Mouse (Mus musculus): ENCODE data around the gene Ramp1.

GRCm38 (mm10) chr1:91231896-91232295, 52.3 kb downstream of the Ramp1 start:
- TF ChIP-seq POLR2A (IDR thresholded peaks at IDR 0.05; ENCODE audit: insufficient read length, low read depth) (no peak), USF1 (IDR thresholded peaks at IDR 0.05; ENCODE audit: low read depth) (no peak), MAX (IDR thresholded peaks at IDR 0.05; ENCODE audit: low read depth) (no peak), REST (IDR thresholded peaks at IDR 0.05; ENCODE audit: insufficient read depth, insufficient read length) (no peak), CEBPB (IDR thresholded peaks at IDR 0.05; ENCODE audit: insufficient read depth, poor library complexity, severe bottlenecking) (no peak)
